Mouse (Mus musculus) limb, embryonic 14.5 days (tissue): ENCODE measurements around the gene Hist1h2bj. TPM values are rescaled to one million over a fixed set of nuclear protein-coding genes. Genes with fewer than 3 reads are reported as not detected.
"Not testable (repeated sequence)": the region's sequence is repeated elsewhere in the genome, so short reads cannot be mapped to it uniquely, and the experiment has no call there.

ENCODE experiments used
- ATAC-seq: fragments of 200-750 bp; cut with Nextera tagmentation; 2 replicates; pipeline ENCODE4 v1.8.0; 2017; ENCODE audit warnings: low read depth, moderate number of reproducible peaks, moderate TSS enrichment; ENCODE audit not compliant: low FRiP score
- DNase-seq: peaks from one replicate; pipeline ENCODE4 v3.0.0-alpha.2; 2015; ENCODE audit warnings: low spot score
- H3K27ac ChIP-seq: fragments of 300-500 bp; sonication (generic); replicated peaks from 2 replicates; pipeline ENCODE4 v1.5.1; 2014; ENCODE audit warnings: low read depth, mild to moderate bottlenecking, low read length, moderate library complexity, mixed read lengths
- H3K27me3 ChIP-seq: fragments of 300-500 bp; sonication (generic); 2 replicates; pipeline ENCODE4 v1.6.1; 2014; ENCODE audit warnings: low read length, mixed read lengths; ENCODE audit not compliant: control insufficient read depth, insufficient read depth
- H3K36me3 ChIP-seq: fragments of 300-500 bp; sonication (generic); 2 replicates; pipeline ENCODE4 v1.6.1; 2014; ENCODE audit warnings: mild to moderate bottlenecking, low read length, moderate library complexity, mixed read lengths; ENCODE audit not compliant: control insufficient read depth, insufficient read depth
- H3K4me1 ChIP-seq: fragments of 300-500 bp; sonication (generic); 2 replicates; pipeline ENCODE4 v1.6.1; 2014; ENCODE audit warnings: antibody characterized with exemption, low read length, mixed read lengths; ENCODE audit not compliant: control insufficient read depth, insufficient read depth
- H3K4me2 ChIP-seq: fragments of 300-500 bp; sonication (generic); replicated peaks from 2 replicates; pipeline ENCODE4 v1.6.1; 2014; ENCODE audit warnings: low read depth, mild to moderate bottlenecking, low read length, moderate library complexity; ENCODE audit not compliant: severe bottlenecking
- H3K4me3 ChIP-seq: fragments of 300-500 bp; sonication (generic); replicated peaks from 2 replicates; pipeline ENCODE4 v1.5.1; 2014; ENCODE audit warnings: low read length
- H3K9ac ChIP-seq: fragments of 300-500 bp; sonication (generic); 2 replicates; pipeline ENCODE4 v1.6.1; 2014; ENCODE audit warnings: mild to moderate bottlenecking, low read depth, low read length, moderate library complexity; ENCODE audit not compliant: severe bottlenecking
- H3K9me3 ChIP-seq: fragments of 300-500 bp; sonication (generic); 2 replicates; pipeline ENCODE4 v1.6.1; 2016; ENCODE audit warnings: low read length; ENCODE audit not compliant: control insufficient read depth
- POLR2A ChIP-seq: fragments of 200-500 bp; IDR thresholded peaks from 2 replicates; pipeline ENCODE4 v1.8.0; 2012; ENCODE audit warnings: inconsistent platforms, mild to moderate bottlenecking, moderate library complexity, borderline replicate concordance; ENCODE audit not compliant: insufficient read depth, insufficient read length; ENCODE audit errors: extremely low read depth
- WGBS: fragments of 180-500 bp; shearing (Covaris S2); extraction: QIAGEN DNeasy Blood & Tissue Kit; methylation state at CpG from one replicate; pipeline ENCODE4 v1.1.7; 2014; 5-methylcytosine and 5-hydroxymethylcytosine counted together
- polyA plus RNA-seq, 2 experiments: library from polyadenylated mRNA; depleted of rRNA in 1 of 2; stranded (reverse) in 1 of 2; unstranded in 1 of 2; fragments of >200 nt; fragmentation: Nextera tagmentation in 1 of 2; extraction: Ambion mirVana in 1 of 2; gene quantifications; 2 replicates each; pipeline versions ENCODE4 v1.2.1 to v1.2.3; 2012 to 2014

Gene Hist1h2bj
- polyA plus RNA-seq, 2 experiments: 10.3 to 20.7 TPM

DNA sequence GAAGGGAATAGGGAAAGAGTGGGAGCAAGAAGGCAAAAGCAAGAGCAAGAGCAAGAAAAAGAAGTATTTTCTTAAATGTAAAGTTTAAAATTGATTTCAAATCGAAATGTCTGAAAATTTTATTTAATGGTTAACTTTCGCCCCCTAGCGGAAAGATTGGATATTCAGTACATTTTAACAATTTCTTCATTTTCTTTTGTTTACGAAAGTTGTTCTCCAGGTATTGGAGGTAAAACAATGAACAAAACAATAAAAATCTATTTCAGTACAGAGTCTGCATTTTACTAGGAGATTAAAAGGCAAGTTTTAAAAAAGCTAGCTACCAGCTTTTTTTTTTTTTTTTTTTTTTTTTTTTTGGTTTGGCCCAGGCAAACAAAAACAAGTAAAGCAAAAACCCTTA is 12.5 kb upstream of the Hist1h2bj start:
- peak; percentile 83 for DNase-seq
- H3K36me3 ChIP-seq: no peaks in the 10 kb centered on the region
- H3K4me2 ChIP-seq: no peak overlapping the region
- 14% methylated on average over 4 of the region's 4 CpGs for WGBS
- peaks cover 6% of the 10 kb centered on the region; the same call in 1 of the 2 replicates for H3K4me1 ChIP-seq
- H3K27me3 ChIP-seq: no peaks in the 10 kb centered on the region
- no peak for TF ChIP-seq POLR2A
- H3K4me3 ChIP-seq: no peak overlapping the region
- H3K9ac ChIP-seq: no peak overlapping the region
- no peak overlapping the region for H3K27ac ChIP-seq
- H3K9me3 ChIP-seq: no peaks in the 10 kb centered on the region
- ATAC-seq: no peak

DNA sequence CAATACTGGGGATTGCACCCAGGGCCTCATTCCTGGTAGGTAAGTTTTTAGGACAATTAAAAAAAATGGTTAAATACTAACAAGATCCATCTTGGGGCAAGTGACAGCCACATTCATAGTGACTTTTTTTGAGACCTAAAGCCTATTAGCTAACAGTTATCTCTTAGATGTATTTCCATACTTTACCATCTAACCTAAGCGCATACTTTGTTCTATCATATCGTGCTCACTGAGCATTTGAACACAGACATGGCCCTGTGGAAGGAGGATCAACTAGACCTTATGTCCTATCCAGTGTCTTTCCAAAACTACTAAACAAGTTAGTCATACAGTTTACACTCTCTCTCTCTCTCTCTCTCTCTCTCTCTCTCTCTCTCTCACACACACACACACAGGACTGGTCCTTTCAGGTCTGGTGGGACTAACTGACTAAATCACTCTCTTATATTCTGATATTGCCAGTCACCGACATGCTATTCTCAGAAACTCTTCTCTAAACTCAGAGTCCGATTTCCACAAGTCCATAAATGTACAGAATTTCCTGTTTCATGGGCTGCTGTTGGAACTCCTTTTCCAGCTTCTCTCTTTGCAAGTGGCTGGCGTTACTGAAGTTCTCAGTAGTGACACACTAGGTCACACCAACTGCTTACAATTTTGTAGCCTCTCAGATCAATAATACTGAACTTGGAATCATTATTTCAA is 9.1 kb upstream of the Hist1h2bj start:
- H3K4me1 ChIP-seq: peaks cover 8% of the 10 kb centered on the region
- peak overlapping the region; percentile 57 for H3K9ac ChIP-seq
- 40% methylated on average over 5 of the region's 5 CpGs for WGBS
- no peak for TF ChIP-seq POLR2A
- H3K4me2 ChIP-seq: peak overlapping the region; percentile 56
- no peak for DNase-seq
- H3K9me3 ChIP-seq: no peaks in the 10 kb centered on the region
- no peak for ATAC-seq
- H3K27ac ChIP-seq: peak overlapping the region; percentile 75; the same call in 1 of the 2 replicates
- peak overlapping the region; percentile 40 for H3K4me3 ChIP-seq
- no peaks in the 10 kb centered on the region for H3K27me3 ChIP-seq
- no peaks in the 10 kb centered on the region for H3K36me3 ChIP-seq

DNA sequence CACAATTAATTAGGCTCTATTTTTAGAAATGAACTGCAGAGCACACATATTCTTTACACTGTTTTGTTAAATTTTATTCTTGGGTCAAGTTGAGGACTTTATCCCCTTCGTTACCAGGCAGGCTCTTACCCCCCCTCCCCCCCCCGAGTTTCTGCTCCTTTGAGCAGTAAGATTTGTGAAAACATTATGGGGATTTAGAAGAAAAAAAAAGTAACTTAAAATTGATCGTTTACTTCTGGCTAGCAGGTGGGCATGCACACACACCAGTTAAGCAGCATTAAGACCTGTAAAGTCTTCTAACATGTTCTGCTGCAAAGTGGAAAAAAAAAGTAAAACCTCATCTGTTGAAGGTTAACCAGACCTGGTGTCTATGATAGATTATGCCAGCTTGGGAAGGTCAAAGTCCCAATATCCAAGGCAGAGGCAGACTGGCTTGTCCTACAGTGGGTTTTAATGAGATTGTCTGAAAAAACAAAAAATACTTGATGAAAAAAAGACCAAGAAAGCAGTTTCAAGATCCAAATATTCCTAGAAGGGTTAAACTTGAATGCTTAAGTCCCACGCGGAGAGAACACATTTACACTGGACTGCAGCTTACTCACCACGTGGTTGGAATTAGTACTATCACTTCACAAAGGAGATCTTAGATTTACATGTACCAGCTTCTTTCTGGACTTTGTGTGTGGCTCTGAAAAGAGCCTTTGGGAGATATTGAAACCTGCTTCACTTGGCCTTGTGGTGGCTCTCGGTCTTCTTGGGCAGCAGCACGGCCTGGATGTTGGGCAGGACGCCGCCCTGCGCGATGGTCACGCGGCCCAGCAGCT is 8.4 kb upstream of the Hist1h2bj start:
- WGBS: 2% methylated on average over 9 of the region's 14 CpGs
- H3K4me3 ChIP-seq: peak overlapping the region; percentile 40
- no peaks in the 10 kb centered on the region for H3K9me3 ChIP-seq
- peak overlapping the region; percentile 56 for H3K4me2 ChIP-seq
- H3K4me1 ChIP-seq: peaks cover 8% of the 10 kb centered on the region
- H3K27me3 ChIP-seq: no peaks in the 10 kb centered on the region
- peak overlapping the region; percentile 57 for H3K9ac ChIP-seq
- DNase-seq (no peak), ATAC-seq (no peak)
- no peak for TF ChIP-seq POLR2A
- no peaks in the 10 kb centered on the region for H3K36me3 ChIP-seq
- H3K27ac ChIP-seq: peak overlapping the region; percentile 75

DNA sequence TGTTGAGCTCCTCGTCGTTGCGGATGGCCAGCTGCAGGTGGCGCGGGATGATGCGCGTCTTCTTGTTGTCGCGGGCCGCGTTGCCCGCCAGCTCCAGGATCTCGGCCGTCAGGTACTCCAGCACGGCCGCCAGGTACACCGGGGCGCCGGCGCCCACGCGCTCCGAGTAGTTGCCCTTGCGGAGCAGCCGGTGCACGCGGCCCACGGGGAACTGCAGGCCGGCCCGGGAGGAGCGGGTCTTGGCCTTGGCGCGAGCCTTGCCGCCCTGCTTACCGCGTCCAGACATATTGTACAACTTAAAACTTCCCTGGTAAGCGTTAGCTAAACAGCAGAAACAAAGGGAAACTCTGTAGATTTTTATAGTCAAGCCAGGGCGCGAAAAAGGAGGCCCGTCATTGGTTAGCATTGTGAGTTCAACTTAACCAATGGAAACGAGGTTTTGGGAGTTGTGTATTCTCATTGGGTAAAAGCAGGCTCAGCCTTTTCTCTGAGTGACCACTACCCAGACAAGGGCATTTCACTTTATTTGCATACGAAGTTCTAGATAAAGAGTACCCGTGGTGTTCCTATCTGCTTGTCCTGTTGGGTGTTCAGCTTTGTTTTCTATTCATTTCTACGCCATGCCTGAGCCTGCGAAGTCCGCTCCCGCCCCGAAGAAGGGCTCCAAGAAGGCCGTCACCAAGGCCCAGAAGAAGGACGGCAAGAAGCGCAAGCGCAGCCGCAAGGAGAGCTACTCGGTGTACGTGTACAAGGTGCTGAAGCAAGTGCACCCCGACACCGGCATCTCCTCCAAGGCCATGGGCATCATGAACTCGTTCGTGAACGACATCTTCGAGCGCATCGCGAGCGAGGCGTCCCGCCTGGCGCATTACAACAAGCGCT is 7.5 kb upstream of the Hist1h2bj start, which contains the start of the genes Hist1h2ah and Hist1h2bk:
Gene Hist1h2ah (minus strand): TSS at position 302 of the 882 bp plus-strand sequence.
Gene Hist1h2bk (plus strand): TSS at position 604 of the 882 bp plus-strand sequence.
- H3K4me2 ChIP-seq: peak within 1 kb of the TSS; percentile 62

More for the DNA sequence above, 7.5 kb upstream of the Hist1h2bj start, which contains the start of the genes Hist1h2ah and Hist1h2bk:
- not testable (repeated sequence) for H3K36me3 ChIP-seq, H3K9me3 ChIP-seq, H3K27me3 ChIP-seq
- 2% methylated on average over 21 of the region's 69 CpGs for WGBS
- Histone ChIP-seq H3K27ac (peak within 1 kb of the TSS; percentile 79), H3K4me3 (peak within 1 kb of the TSS; percentile 40), H3K4me1 (peaks cover 16% of the 10 kb centered on the region), H3K9ac (peak within 1 kb of the TSS; percentile 57)
- ATAC-seq: peak; percentile 96
- DNase-seq: peak; percentile 98
